Mouse (Mus musculus): ENCODE data around the gene Drd5.

The Drd5 gene

GRCm38 (mm10) chr5:38356927-38357326, 37.8 kb downstream of the Drd5 start:
- DNase-seq, result no peak

GRCm38 (mm10) chr5:38359716-38360115, 40.5 kb downstream of the Drd5 start:
- no peak for DNase-seq

GRCm38 (mm10) chr5:38364396-38364795, 45.2 kb downstream of the Drd5 start:
- no peak for DNase-seq

GRCm38 (mm10) chr5:38365521-38365920, 46.4 kb downstream of the Drd5 start:
- DNase-seq, result no peak

GRCm38 (mm10) chr5:38366650-38367470, 47.7 kb downstream of the Drd5 start:
- no peak for DNase-seq

- DNase-seq, result no peak
Observed at GRCm38 (mm10) chr5:38371308-38371707, 52.1 kb downstream of the Drd5 start.
